24 mouse cellular contexts compared by ENCODE assay signal in genomic region chr11:68730792-68731191, GRCm38 (mm10). TPM values are rescaled to one million over a fixed set of nuclear protein-coding genes. Genes with fewer than 3 reads are reported as not detected.
DNase-seq lines count a peak whose midpoint lies in the region; ATAC-seq and TF ChIP-seq lines count a peak whose summit lies in the region.
"Had no signal": no experiment of that assay in that cellular context is flagged by ENCODE, and none has a peak within 500 bp of the region (broad histone marks: within the 10 kb centered on the region; RNA-seq: fewer than 3 reads in every experiment).

No protein-coding gene starts in this region.

- H3K27ac ChIP-seq in heart, embryonic 10.5 days: no peak overlapping the region
- H3K27ac ChIP-seq in kidney, postnatal 0 days: no peak overlapping the region
- peak overlapping the region; percentile 18; the same call in 1 of the 2 replicates for H3K27ac ChIP-seq in stomach, embryonic 16.5 days (ENCODE audit: low read length)
- H3K27ac ChIP-seq: forebrain, embryonic 10.5 days; hindbrain, embryonic 10.5 days; hindbrain, postnatal 0 days; left cerebral cortex, adult 2 months; stomach, embryonic 15.5 days had no signal

- H3K4me1 ChIP-seq in heart, embryonic 10.5 days: 0 out of 2 replicates have a peak, but pooled peaks cover 1% of the 10 kb centered on the region
- H3K4me1 ChIP-seq in kidney, postnatal 0 days (replicated peaks; ENCODE audit: insufficient read depth, low read length): no peaks in the 10 kb centered on the region
- no peaks in the 10 kb centered on the region for H3K4me1 ChIP-seq in lung, adult 2 months (ENCODE audit: control insufficient read depth, insufficient read depth, low read length)
- no peaks in the 10 kb centered on the region for H3K4me1 ChIP-seq in stomach, embryonic 16.5 days (ENCODE audit: control insufficient read depth, insufficient read depth, low read length)
- H3K4me1 ChIP-seq: forebrain, embryonic 10.5 days; hindbrain, embryonic 10.5 days; stomach, embryonic 15.5 days had no signal

- H3K9me3 ChIP-seq in heart, embryonic 10.5 days: no peaks in the 10 kb centered on the region
- no peaks in the 10 kb centered on the region for H3K9me3 ChIP-seq in kidney, postnatal 0 days (replicated peaks; ENCODE audit: low read length)
- H3K9me3 ChIP-seq in stomach, embryonic 16.5 days (replicated peaks; ENCODE audit: control insufficient read depth, low read length): 0 out of 2 replicates have a peak, but pooled peaks cover 5% of the 10 kb centered on the region
- H3K9me3 ChIP-seq: stomach, embryonic 15.5 days had no signal

- peaks cover 60% of the 10 kb centered on the region for H3K36me3 ChIP-seq in heart, embryonic 10.5 days
- H3K36me3 ChIP-seq in kidney, postnatal 0 days (ENCODE audit: insufficient read depth, low read length): 0 out of 2 replicates have a peak, but pooled peaks cover 14% of the 10 kb centered on the region
- H3K36me3 ChIP-seq in stomach, embryonic 16.5 days (ENCODE audit: control insufficient read depth, insufficient read depth, low read length): peaks cover 7% of the 10 kb centered on the region; the same call in 1 of the 2 replicates

- DNase-seq in heart, adult 11 months: peak; percentile 92
- no peak for DNase-seq in heart, embryonic 10.5 days (ENCODE audit: low spot score)
- DNase-seq in kidney, postnatal 0 days (ENCODE audit: low spot score): peak; percentile 70
- no peak for DNase-seq in kidney, adult 9 months
- DNase-seq in lung, postnatal 10 days: peak; percentile 49
- DNase-seq in lung, adult 2 months: no peak
- DNase-seq in embryo, embryonic 11 days: no peak
- DNase-seq: adrenal gland, postnatal 14 days; cerebellum, adult 2 months; cerebellum, postnatal 25 days; gastrocnemius, postnatal 10 days; liver, postnatal 0 days; thymus, adult 2 months; thymus, postnatal 4 days had no signal

- H3K4me2 ChIP-seq in kidney, postnatal 0 days (ENCODE audit: low read length): no peak overlapping the region
- no peak overlapping the region for H3K4me2 ChIP-seq in stomach, embryonic 16.5 days (ENCODE audit: low read depth, low read length)
- H3K4me2 ChIP-seq: liver, embryonic 11.5 days; midbrain, embryonic 11.5 days; stomach, embryonic 15.5 days had no signal

- H3K27me3 ChIP-seq in heart, embryonic 10.5 days (ENCODE audit: insufficient read depth, poor library complexity, severe bottlenecking): no peaks in the 10 kb centered on the region
- H3K27me3 ChIP-seq in kidney, postnatal 0 days (ENCODE audit: insufficient read depth, low read length): no peaks in the 10 kb centered on the region
- no peaks in the 10 kb centered on the region for H3K27me3 ChIP-seq in stomach, embryonic 16.5 days (ENCODE audit: control insufficient read depth, insufficient read depth, low read length)
- H3K27me3 ChIP-seq: stomach, embryonic 15.5 days had no signal

- no peak overlapping the region for H3K9ac ChIP-seq in kidney, postnatal 0 days (ENCODE audit: low read depth, low read length)
- no peak overlapping the region for H3K9ac ChIP-seq in stomach, embryonic 16.5 days (ENCODE audit: low read length)
- H3K9ac ChIP-seq: liver, postnatal 0 days; stomach, embryonic 15.5 days had no signal

- ATAC-seq in kidney, postnatal 0 days (replicated peaks; ENCODE audit: low FRiP score, low read depth): no peak; the same call in 1 of the 2 replicates
- no peak for ATAC-seq in stomach, embryonic 16.5 days (ENCODE audit: insufficient read depth, low FRiP score)
- ATAC-seq: forebrain, embryonic 16.5 days; hindbrain, postnatal 0 days; intestine, embryonic 16.5 days; liver, postnatal 0 days had no signal

- H3K4me3 ChIP-seq in heart, embryonic 10.5 days: no peak overlapping the region
- H3K4me3 ChIP-seq in kidney, postnatal 0 days (replicated peaks; ENCODE audit: low read depth, low read length): no peak overlapping the region
- H3K4me3 ChIP-seq in lung, adult 2 months (replicated peaks; ENCODE audit: extremely low read depth, low read depth, low read length): no peak overlapping the region
- H3K4me3 ChIP-seq in stomach, embryonic 16.5 days (replicated peaks; ENCODE audit: low read length): no peak overlapping the region
- H3K4me3 ChIP-seq: forebrain, embryonic 10.5 days; hindbrain, embryonic 10.5 days; left cerebral cortex, adult 2 months; stomach, embryonic 15.5 days had no signal

- TF ChIP-seq CTCF in kidney, postnatal 0 days (IDR thresholded peaks at IDR 0.05; ENCODE audit: low read depth): no peak
- no peak for TF ChIP-seq CTCF in lung, adult 2 months (IDR thresholded peaks at IDR 0.05; ENCODE audit: insufficient read depth, low read length)

- TF ChIP-seq POLR2A in lung, adult 2 months (IDR thresholded peaks at IDR 0.05; ENCODE audit: borderline replicate concordance, extremely low read depth, low read depth, low read length): no peak

- 90% methylated on average over 5 of the region's 5 CpGs for WGBS in heart, embryonic 10.5 days
- WGBS in kidney, postnatal 0 days: 53% methylated on average over 5 of the region's 5 CpGs
- 72% methylated on average over 5 of the region's 5 CpGs for WGBS in lung, adult 2 months
- 65% methylated on average over 5 of the region's 5 CpGs for whole genome bisulfite sequencing in stomach, embryonic 16.5 days

RNA-seq across cellular contexts. Expression of gene Myh10, which starts 39.4 kb away (rescaled TPM):
- polyA plus RNA-seq in heart, embryonic 10.5 days (2016; fragmentation: Nextera tagmentation; extraction: Ambion mirVana): 181 and 184 TPM in 2 replicates
- polyA plus RNA-seq in kidney, postnatal 0 days (2015; fragmentation: Nextera tagmentation; extraction: Ambion mirVana): 83.8 and 93.9 TPM in 2 replicates
- polyA plus RNA-seq in lung, adult 2 months (2012; rRNA removed): 103 and 123 TPM in 2 replicates
- polyA plus RNA-seq in stomach, embryonic 16.5 days (2015; fragmentation: Nextera tagmentation; extraction: Ambion mirVana): 81.9 and 89.9 TPM in 2 replicates

Comparison
In these comparisons a context has a peak if more than half of its experiments do, and no peak if none do; other contexts are left out.
1. DNase-seq: peak in heart, adult 11 months (single experiment), kidney, postnatal 0 days (single experiment) and lung, postnatal 10 days (single experiment); none in heart, embryonic 10.5 days (single experiment), kidney, adult 9 months (single experiment), lung, adult 2 months (single experiment) and embryo, embryonic 11 days (single experiment).